ENCODE assay signal across 7 mouse cellular contexts in genomic region chr11:88046944-88047794, GRCm38 (mm10). TPM values are rescaled to one million over a fixed set of nuclear protein-coding genes. Genes with fewer than 3 reads are reported as not detected.
DNase-seq lines count a peak whose midpoint lies in the region; ATAC-seq lines count a peak whose summit lies in the region.

Srsf1 (plus strand) TSS chr11:88047373.

- peaks cover 17% of the 10 kb centered on the region for H3K4me1 ChIP-seq in intestine, embryonic 16.5 days (ENCODE audit: control insufficient read depth, insufficient read depth, low read length)
- H3K4me1 ChIP-seq in midbrain, embryonic 11.5 days (ENCODE audit: control insufficient read depth, insufficient read depth, low read length): peaks cover 32% of the 10 kb centered on the region

- no peaks in the 10 kb centered on the region for H3K27me3 ChIP-seq in intestine, embryonic 16.5 days (replicated peaks; ENCODE audit: control insufficient read depth, insufficient read depth, low read length)
- H3K27me3 ChIP-seq in midbrain, embryonic 11.5 days (ENCODE audit: control insufficient read depth, insufficient read depth, low read length): no peaks in the 10 kb centered on the region

- peak; percentile 94 for ATAC-seq in intestine, embryonic 16.5 days
- ATAC-seq in midbrain, embryonic 11.5 days (ENCODE audit: low FRiP score): peak; percentile 89

- intact Hi-C loops in left cerebral cortex, postnatal 36 days (cut with DNase I): loop anchor here (1.0 kb wide), 1 partner anchor 60 kb away; the partner anchor contains the start of gene Dynll2

- peak within 1 kb of the TSS; percentile 100 for H3K27ac ChIP-seq in intestine, embryonic 16.5 days (ENCODE audit: low read length)
- peak within 1 kb of the TSS; percentile 98 for H3K27ac ChIP-seq in midbrain, embryonic 11.5 days (ENCODE audit: low read depth, low read length)

- H3K36me3 ChIP-seq in intestine, embryonic 16.5 days (ENCODE audit: control insufficient read depth, insufficient read depth, low read length): no peaks in the 10 kb centered on the region
- peaks cover 8% of the 10 kb centered on the region for H3K36me3 ChIP-seq in midbrain, embryonic 11.5 days (ENCODE audit: control insufficient read depth, insufficient read depth, low read length)

- H3K9me3 ChIP-seq in intestine, embryonic 16.5 days (ENCODE audit: control insufficient read depth, low read length): no peaks in the 10 kb centered on the region
- no peaks in the 10 kb centered on the region for H3K9me3 ChIP-seq in midbrain, embryonic 11.5 days (ENCODE audit: control insufficient read depth, low read length)

- peak; percentile 96 for DNase-seq in adrenal gland, adult 8-10 months
- peak; percentile 98 for DNase-seq in embryo, embryonic 9.5 days (ENCODE audit: extremely low spot score)
- peak; percentile 98 to 99 for DNase-seq in gastrocnemius, postnatal 4 days (ENCODE audit: low spot score in 2 of 2)
- peak; percentile 98 for DNase-seq in left cerebral cortex, postnatal 36 days (ENCODE audit: low spot score in 2 of 2)
- peak; percentile 100 for DNase-seq in midbrain, embryonic 11.5 days (ENCODE audit: low spot score, missing footprints)
- peak; percentile 98 for DNase-seq in skeletal muscle tissue, adult 2 months (ENCODE audit: low read depth, low spot score)

- peak within 1 kb of the TSS; percentile 97 for H3K4me3 ChIP-seq in intestine, embryonic 16.5 days (ENCODE audit: low read length)
- peak within 1 kb of the TSS; percentile 68 for H3K4me3 ChIP-seq in midbrain, embryonic 11.5 days (ENCODE audit: low read depth, low read length)

- H3K4me2 ChIP-seq in intestine, embryonic 16.5 days (ENCODE audit: low read depth, low read length): peak within 1 kb of the TSS; percentile 63
- peak within 1 kb of the TSS; percentile 88 for H3K4me2 ChIP-seq in midbrain, embryonic 11.5 days

- under 1% methylated on average over 58 of the region's 60 CpGs for WGBS in intestine, embryonic 16.5 days
- under 1% methylated on average over 60 of the region's 60 CpGs for WGBS in midbrain, embryonic 11.5 days

- H3K9ac ChIP-seq in intestine, embryonic 16.5 days (ENCODE audit: low read depth, low read length): peak within 1 kb of the TSS; percentile 100
- H3K9ac ChIP-seq in midbrain, embryonic 11.5 days (ENCODE audit: low read length): peak within 1 kb of the TSS; percentile 96

RNA-seq across cellular contexts. Expression of gene Srsf1, which starts in this region (rescaled TPM):
- total RNA-seq in adrenal gland, adult 8-10 months (2022): 100 to 1,000 TPM; 230 to 311 (median 252) TPM
- total RNA-seq in gastrocnemius, postnatal 4 days (2021): 100 to 1,000 TPM; 171 to 215 TPM
- polyA plus RNA-seq in intestine, embryonic 16.5 days (2015; fragmentation: Nextera tagmentation; extraction: Ambion mirVana): 169 and 170 TPM in 2 replicates
- 100 to 1,000 TPM; 153 to 205 TPM for total RNA-seq in left cerebral cortex, postnatal 36 days (2021)
- 533 and 541 TPM in 2 replicates for polyA plus RNA-seq in midbrain, embryonic 11.5 days (2014; fragmentation: Nextera tagmentation; extraction: Ambion mirVana)

Comparison
In these comparisons a context has a peak if more than half of its experiments do, and no peak if none do; other contexts are left out.
1. Peak in every context shown above with its lines: DNase-seq, ATAC-seq, H3K4me3 ChIP-seq and H3K27ac ChIP-seq.